Mouse (Mus musculus) adipose tissue, adult 10 weeks (tissue): ENCODE results near the gene Spata3. TPM values are rescaled to one million over a fixed set of nuclear protein-coding genes. Genes with fewer than 3 reads are reported as not detected.

Source experiments
- polyA plus RNA-seq: library from polyadenylated mRNA; stranded (reverse); fragments of 350-450 nt; fragmentation: Illumina TruSeq; extraction: RNeasy Lipid Tissue Mini Kit (QIAGEN cat#74804); gene quantifications from one replicate; pipeline ENCODE4 v1.2.3, GENCODE M21; 2014; ENCODE audit warnings: low read depth, low replicate concordance

The Spata3 gene
- 41.5 TPM for polyA plus RNA-seq

DNA sequence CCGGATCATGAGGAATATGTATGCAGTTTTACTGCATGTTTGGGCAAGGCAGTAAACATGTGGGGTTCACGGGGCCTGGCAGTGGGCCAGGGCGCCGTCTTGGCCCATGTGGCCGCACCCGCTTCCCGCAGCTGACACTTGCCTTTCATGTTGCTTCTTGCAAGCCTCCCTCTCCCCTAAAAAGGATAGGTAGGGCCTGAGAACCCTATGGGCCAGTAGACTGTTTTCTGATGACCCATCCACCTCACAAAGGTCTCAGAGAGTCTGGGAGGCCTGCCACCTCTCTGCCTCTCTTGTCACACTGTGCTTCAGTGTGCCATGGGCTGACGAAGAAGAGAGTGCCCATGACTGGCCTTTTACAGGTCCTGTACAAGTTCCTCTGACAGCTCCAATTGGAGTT lies at the start of gene Spata3:
Gene Spata3, plus strand, starts transcription at position 301 of the 400 bp plus-strand sequence.

GRCm38 (mm10) chr1:86045848-86046805 lies 29.5 kb downstream of the Spata3 start, which contains the start of gene 2810459M11Rik:
TSS of gene 2810459M11Rik (plus strand) at chr1:86045863.

GRCm38 (mm10) chr1:86064271-86064991 lies 47.8 kb downstream of the Spata3 start, which contains the start of gene Psmd1:
TSS of gene Psmd1 (plus strand) at chr1:86064387.

Other genes starting within 250 kb of the Spata3 start
- 2.9 TPM for gene A630001G21Rik, start 238.2 kb upstream of the Spata3 start, polyA plus RNA-seq
- gene Cab39, start 223.4 kb upstream of the Spata3 start, polyA plus RNA-seq, result 77.5 TPM
- gene Itm2c, start 122.5 kb upstream of the Spata3 start, polyA plus RNA-seq, result 257 TPM
- 0.83 TPM for gene 4933407L21Rik, start 88.3 kb upstream of the Spata3 start, polyA plus RNA-seq
- 0.27 TPM for gene Gpr55, start 55.8 kb upstream of the Spata3 start, polyA plus RNA-seq
- gene 2810459M11Rik, start 29.0 kb downstream of the Spata3 start, polyA plus RNA-seq, result 42.1 TPM
- 83.1 TPM for gene Psmd1, start 47.6 kb downstream of the Spata3 start, polyA plus RNA-seq
- gene Htr2b, start 95.2 kb downstream of the Spata3 start, polyA plus RNA-seq, result 0.14 TPM
- not detected for gene Gm21972, start 116.8 kb downstream of the Spata3 start, polyA plus RNA-seq
- gene Armc9, start 138.0 kb downstream of the Spata3 start, polyA plus RNA-seq, result 10.4 TPM